Mouse (Mus musculus): ENCODE measurements around the gene Eml5. TPM values are rescaled to one million over a fixed set of nuclear protein-coding genes. Genes with fewer than 3 reads are reported as not detected.

The Eml5 gene
- polyA plus RNA-seq, 1 experiment from 2014 or later, result 1.9 TPM

- Histone ChIP-seq H3K4me3 (no peak overlapping the region), H3K9me3 (no peaks in the 10 kb centered on the region), H3K4me1 (no peaks in the 10 kb centered on the region), H3K27me3 (no peaks in the 10 kb centered on the region), H3K36me3 (peaks cover 61% of the 10 kb centered on the region), H3K27ac (no peak overlapping the region), H3K4me2 (no peak overlapping the region), H3K9ac (no peak overlapping the region)
- WGBS, result 83% methylated on average over 6 of the region's 6 CpGs
- ATAC-seq (ENCODE audit: insufficient number of reproducible peaks, low FRiP score, low TSS enrichment, low read depth), result no peak
Observed at GRCm38 (mm10) chr12:98757636-98758035, 143.6 kb downstream of the Eml5 start.

- H3K4me3 ChIP-seq, result peak overlapping the region; percentile 95
- peak overlapping the region; percentile 48 for H3K4me2 ChIP-seq
- no peaks in the 10 kb centered on the region for H3K36me3 ChIP-seq
- H3K9ac ChIP-seq, result peak overlapping the region; percentile 89
- WGBS, result under 1% methylated on average over 12 of the region's 14 CpGs
- no peaks in the 10 kb centered on the region for H3K9me3 ChIP-seq
- no peaks in the 10 kb centered on the region for H3K27me3 ChIP-seq
- H3K27ac ChIP-seq, result peak overlapping the region; percentile 92
- peaks cover 13% of the 10 kb centered on the region for H3K4me1 ChIP-seq
- ATAC-seq (ENCODE audit: insufficient number of reproducible peaks, low FRiP score, low TSS enrichment, low read depth), result no peak
Observed at GRCm38 (mm10) chr12:98747380-98747753, 153.9 kb downstream of the Eml5 start.

GRCm38 (mm10) chr12:98746746-98747379, 154.4 kb downstream of the Eml5 start, which contains the start of gene Zc3h14:
TSS of gene Zc3h14 (plus strand) at chr12:98746964.
- Histone ChIP-seq H3K36me3 (no peaks in the 10 kb centered on the region), H3K9me3 (no peaks in the 10 kb centered on the region), H3K4me1 (peaks cover 13% of the 10 kb centered on the region), H3K9ac (peak within 1 kb of the TSS; percentile 89), H3K27me3 (no peaks in the 10 kb centered on the region), H3K4me3 (peak within 1 kb of the TSS; percentile 95), H3K27ac (peak within 1 kb of the TSS; percentile 92), H3K4me2 (peak within 1 kb of the TSS; percentile 48)
- ATAC-seq (ENCODE audit: insufficient number of reproducible peaks, low FRiP score, low TSS enrichment, low read depth), result peak; percentile 85
- under 1% methylated on average over 69 of the region's 87 CpGs for WGBS

- ATAC-seq (ENCODE audit: insufficient number of reproducible peaks, low FRiP score, low TSS enrichment, low read depth), result no peak
- 29% methylated on average over 2 of the region's 2 CpGs for WGBS
- no peaks in the 10 kb centered on the region for H3K9me3 ChIP-seq
- H3K27me3 ChIP-seq, result no peaks in the 10 kb centered on the region
- H3K4me1 ChIP-seq, result peaks cover 13% of the 10 kb centered on the region
- no peaks in the 10 kb centered on the region for H3K36me3 ChIP-seq
- H3K4me3 ChIP-seq, result no peak overlapping the region
- H3K27ac ChIP-seq, result no peak overlapping the region
- H3K9ac ChIP-seq, result no peak overlapping the region
- no peak overlapping the region for H3K4me2 ChIP-seq
Observed at GRCm38 (mm10) chr12:98746131-98746530, 155.2 kb downstream of the Eml5 start.

DNA sequence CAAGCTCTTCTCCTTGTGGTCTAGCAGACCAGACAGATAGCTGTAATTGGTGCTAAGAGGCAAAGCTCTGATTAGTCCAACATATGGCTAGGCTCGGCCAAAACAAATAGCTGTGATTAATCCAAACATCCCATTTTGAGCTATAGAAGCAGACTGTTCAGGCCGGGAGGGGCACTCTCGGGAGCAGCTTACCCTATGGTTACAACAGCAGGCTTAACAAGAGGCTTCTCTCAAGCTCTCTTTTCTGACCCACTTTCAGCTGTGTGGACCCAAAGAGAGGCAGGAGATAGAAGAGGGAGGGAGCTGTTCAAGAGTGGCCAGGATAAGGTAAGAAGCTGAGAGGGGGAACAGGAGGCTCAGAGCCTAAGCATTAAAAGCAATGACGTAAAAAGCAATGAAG, 155.7 kb downstream of the Eml5 start:
- no peak overlapping the region for H3K4me3 ChIP-seq
- WGBS, result 53% methylated on average over 4 of the region's 4 CpGs
- no peak for ATAC-seq (ENCODE audit: insufficient number of reproducible peaks, low FRiP score, low TSS enrichment, low read depth)
- H3K9me3 ChIP-seq, result no peaks in the 10 kb centered on the region
- no peak overlapping the region for H3K9ac ChIP-seq
- H3K4me2 ChIP-seq, result no peak overlapping the region
- no peaks in the 10 kb centered on the region for H3K36me3 ChIP-seq
- no peaks in the 10 kb centered on the region for H3K27me3 ChIP-seq
- H3K27ac ChIP-seq, result no peak overlapping the region
- peaks cover 13% of the 10 kb centered on the region for H3K4me1 ChIP-seq

DNA sequence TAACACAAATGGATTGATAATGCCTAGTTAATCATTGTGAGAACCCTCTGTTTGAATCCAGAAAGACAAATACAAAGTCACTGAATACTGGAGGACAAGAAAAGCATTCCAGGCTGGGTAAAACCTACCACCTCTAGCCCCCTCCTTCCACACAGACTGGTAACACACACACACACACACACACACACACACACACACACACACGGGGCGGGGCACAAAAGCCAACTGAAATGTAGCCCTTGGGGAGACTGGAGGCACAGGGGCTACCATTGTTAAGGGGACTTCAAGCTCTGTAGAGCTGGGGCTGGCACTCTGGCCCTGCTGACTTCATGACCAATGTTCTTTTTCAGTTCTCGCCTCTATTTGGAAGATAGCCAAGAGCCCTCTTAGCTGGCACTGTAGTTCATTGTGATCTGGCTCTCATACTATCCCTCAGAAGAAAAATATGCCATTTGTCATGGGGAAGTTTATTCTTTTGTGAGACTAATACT, 160.2 kb downstream of the Eml5 start:
- Histone ChIP-seq H3K9me3 (no peaks in the 10 kb centered on the region), H3K4me1 (peaks cover 8% of the 10 kb centered on the region; the same call in 1 of the 2 replicates), H3K9ac (no peak overlapping the region), H3K27me3 (no peaks in the 10 kb centered on the region), H3K27ac (no peak overlapping the region), H3K4me3 (no peak overlapping the region), H3K4me2 (no peak overlapping the region), H3K36me3 (no peaks in the 10 kb centered on the region)
- WGBS, result 30% methylated on average over 3 of the region's 3 CpGs
- ATAC-seq (ENCODE audit: insufficient number of reproducible peaks, low FRiP score, low TSS enrichment, low read depth), result no peak

- Histone ChIP-seq H3K4me1 (peaks cover 29% of the 10 kb centered on the region), H3K4me3 (peak overlapping the region; percentile 80), H3K27me3 (no peaks in the 10 kb centered on the region), H3K36me3 (no peaks in the 10 kb centered on the region), H3K4me2 (peak overlapping the region; percentile 77), H3K27ac (peak overlapping the region; percentile 93), H3K9ac (0 out of 2 replicates have a peak overlapping the region, but pooled peaks have one; percentile 93), H3K9me3 (no peaks in the 10 kb centered on the region)
- whole genome bisulfite sequencing, result 7% methylated on average over 7 of the region's 7 CpGs
- no peak; the same call in 1 of the 2 replicates for ATAC-seq (ENCODE audit: insufficient number of reproducible peaks, low FRiP score, low TSS enrichment, low read depth)
Observed at GRCm38 (mm10) chr12:98737801-98738350, 163.4 kb downstream of the Eml5 start.

DNA sequence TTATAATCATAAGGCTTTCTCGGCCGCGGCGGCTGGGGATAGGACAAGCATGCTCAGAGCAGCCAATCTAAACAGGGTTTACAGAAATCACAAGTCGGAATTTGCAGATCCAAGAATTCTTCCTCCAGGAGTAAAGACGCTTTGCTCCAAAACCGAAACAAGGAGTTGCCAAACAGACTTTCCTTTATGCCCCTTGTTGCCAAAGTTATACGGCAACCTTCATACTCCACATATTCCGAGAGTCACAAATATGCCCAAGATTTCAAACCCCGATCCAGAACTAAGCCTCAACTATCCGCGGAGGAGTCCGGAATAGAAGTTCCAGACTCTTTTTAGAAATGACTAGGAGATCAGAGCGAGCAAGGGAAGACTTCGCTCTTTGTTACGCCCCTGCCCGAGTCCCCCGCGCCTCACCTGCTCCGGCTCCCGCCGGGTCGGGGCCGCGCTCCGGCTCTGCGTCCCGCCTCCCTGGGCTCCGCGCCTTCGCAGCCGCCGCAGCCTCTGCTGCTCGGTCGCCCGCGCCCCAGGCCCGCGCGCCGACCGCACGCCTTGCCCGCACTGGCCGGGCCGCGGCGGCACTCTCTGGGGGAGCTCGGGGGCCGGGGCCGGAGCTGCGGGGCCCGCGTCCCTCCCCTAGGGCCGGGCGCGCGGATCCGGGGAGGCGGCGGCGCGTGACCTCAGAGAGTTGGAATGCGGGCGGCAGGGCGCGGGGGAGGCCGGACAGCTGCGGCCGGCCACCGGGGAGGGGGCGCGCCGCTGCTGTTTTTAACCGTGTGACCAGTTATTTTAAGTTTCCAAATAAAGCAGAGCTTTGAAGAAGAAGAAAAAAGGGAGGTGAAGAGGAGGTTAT, 164.1 kb downstream of the Eml5 start, which contains the start of gene Ptpn21:
TSS of gene Ptpn21 (minus strand) at position 455 of the 850 bp plus-strand sequence.
- Histone ChIP-seq H3K27ac (peak within 1 kb of the TSS; percentile 93), H3K9me3 (no peaks in the 10 kb centered on the region), H3K4me3 (peak within 1 kb of the TSS; percentile 80), H3K9ac (peak within 1 kb of the TSS; percentile 93), H3K4me1 (peaks cover 29% of the 10 kb centered on the region), H3K27me3 (no peaks in the 10 kb centered on the region), H3K36me3 (no peaks in the 10 kb centered on the region), H3K4me2 (peak within 1 kb of the TSS; percentile 77)
- under 1% methylated on average over 74 of the region's 75 CpGs for WGBS
- peak; percentile 66; the same call in 1 of the 2 replicates for ATAC-seq (ENCODE audit: insufficient number of reproducible peaks, low FRiP score, low TSS enrichment, low read depth)

Other genes with a start within 250 kb of the Eml5 start
- gene Ptpn21, start 164.1 kb downstream of the Eml5 start, polyA plus RNA-seq (2015; fragmentation: Nextera tagmentation; extraction: Ambion mirVana), result 10.8 and 12.1 TPM in 2 replicates
- 103 and 109 TPM in 2 replicates for gene Zc3h14, start 154.5 kb downstream of the Eml5 start, polyA plus RNA-seq (2015; fragmentation: Nextera tagmentation; extraction: Ambion mirVana)
- gene Ttc8, start 19.1 kb upstream of the Eml5 start, polyA plus RNA-seq (2015; fragmentation: Nextera tagmentation; extraction: Ambion mirVana), result 24.4 and 25.2 TPM in 2 replicates

All from limb, embryonic 15.5 days (tissue).